Mouse (Mus musculus) Patski (cell line): ENCODE measurements around the gene Tnfrsf4. TPM values are rescaled to one million over a fixed set of nuclear protein-coding genes. Genes with fewer than 3 reads are reported as not detected.

ENCODE experiments used
- ATAC-seq: fragments of 100-300 bp; one replicate; pipeline ENCODE4 v1.8.0; 2021
- CTCF ChIA-PET: fragments of 350-600 bp; sonication (Branson Sonifier 250); formaldehyde crosslinking; loops from one replicate; lab custom pipeline; 2022; ENCODE audit warnings: inconsistent platforms; lab: Charles Lee
- POLR2A ChIA-PET: fragments of 350-600 bp; sonication (Branson Sonifier 250); formaldehyde crosslinking; loops from one replicate; lab custom pipeline; 2022; ENCODE audit warnings: antibody characterized with exemption, inconsistent platforms; lab: Charles Lee
- DNase-seq: peaks from one replicate; pipeline ENCODE4 v3.0.0-alpha.2; 2011; ENCODE audit warnings: low read depth, low spot score
- H3K27me3 ChIP-seq: fragments of 371-371 bp; one replicate; pipeline ENCODE4 v1.5.1; 2021
- CTCF ChIP-seq: fragments of 100-300 bp; IDR thresholded peaks from one replicate; pipeline ENCODE4 v1.5.1; 2021
- in situ Hi-C: fragments of 300-500 bp; cut with MboI; formaldehyde crosslinking; loops from 3 replicates; pipeline ENCODE4 v1.11.1; 2018; ENCODE audit warnings: low pct_unique_long_range_greater_than_20kb, mixed read lengths
- polyA plus RNA-seq: library from polyadenylated mRNA; unstranded; gene quantifications from one replicate; pipeline ENCODE4 v1.2.3, GENCODE M21; 2021

Tnfrsf4 gene
- polyA plus RNA-seq, 1 experiment from 2014 or later = 0.36 TPM

- no peaks in the 10 kb centered on the region for H3K27me3 ChIP-seq
- DNase-seq (no peak), ATAC-seq (no peak)
- ChIA-PET CTCF (no interaction called here), POLR2A (no interaction called here)
- TF ChIP-seq CTCF = no peak
- in situ Hi-C loops = no loop called here
These were observed 31.1 kb downstream of the Tnfrsf4 start for GRCm38 (mm10) chr4:156044754-156045153.

GRCm38 (mm10) chr4:156049779-156050178, 36.1 kb downstream of the Tnfrsf4 start:
- H3K27me3 ChIP-seq = no peaks in the 10 kb centered on the region
- in situ Hi-C loops = no loop called here
- CTCF ChIA-PET = interaction anchor here (1.0 to 1.3 kb wide), 2 partner anchors 8 to 17 kb away, joined by 3 to 4 read pairs; no protein-coding TSS in a partner anchor
- DNase-seq (no peak), ATAC-seq (no peak)
- POLR2A ChIA-PET = no interaction called here
- no peak for TF ChIP-seq CTCF

GRCm38 (mm10) chr4:156050391-156050980, 36.8 kb downstream of the Tnfrsf4 start:
- ChIA-PET CTCF (no interaction called here), POLR2A (interaction anchor here (0.6 kb wide), 1 partner anchor 60 kb away, joined by 5 read pairs; no protein-coding TSS in a partner anchor)
- no peak for TF ChIP-seq CTCF
- in situ Hi-C loops = no loop called here
- no peaks in the 10 kb centered on the region for H3K27me3 ChIP-seq
- ATAC-seq (no peak), DNase-seq (no peak)

- TF ChIP-seq CTCF = no peak
- in situ Hi-C loops = no loop called here
- ChIA-PET CTCF (no interaction called here), POLR2A (interaction anchor here (0.6 kb wide), 1 partner anchor 56 kb away, joined by 4 read pairs; the partner anchor contains the start of gene 9430015G10Rik)
- ATAC-seq = no peak
- no peaks in the 10 kb centered on the region for H3K27me3 ChIP-seq
- DNase-seq = no peak
These were observed 39.5 kb downstream of the Tnfrsf4 start for GRCm38 (mm10) chr4:156053113-156053512.

- no peak for TF ChIP-seq CTCF
- ATAC-seq = no peak
- no peaks in the 10 kb centered on the region for H3K27me3 ChIP-seq
- no peak for DNase-seq
- ChIA-PET CTCF (no interaction called here), POLR2A (no interaction called here)
- in situ Hi-C loops = no loop called here
These were observed 40.5 kb downstream of the Tnfrsf4 start for GRCm38 (mm10) chr4:156054130-156054529.

- in situ Hi-C loops = no loop called here
- POLR2A ChIA-PET = no interaction called here
- H3K27me3 ChIP-seq = no peaks in the 10 kb centered on the region
- DNase-seq (no peak), ATAC-seq (no peak)
- no peak for TF ChIP-seq CTCF
- CTCF ChIA-PET = no interaction called here
These were observed 41.0 kb downstream of the Tnfrsf4 start for GRCm38 (mm10) chr4:156054606-156055005.

GRCm38 (mm10) chr4:156055173-156055572, 41.5 kb downstream of the Tnfrsf4 start:
- ChIA-PET CTCF (no interaction called here), POLR2A (no interaction called here)
- no peak for ATAC-seq
- in situ Hi-C loops = no loop called here
- TF ChIP-seq CTCF = no peak
- no peaks in the 10 kb centered on the region for H3K27me3 ChIP-seq
- no peak for DNase-seq

GRCm38 (mm10) chr4:156057702-156058101, 44.1 kb downstream of the Tnfrsf4 start:
- no peak for DNase-seq
- in situ Hi-C loops = no loop called here
- ATAC-seq = no peak
- no peaks in the 10 kb centered on the region for H3K27me3 ChIP-seq
- ChIA-PET POLR2A (no interaction called here), CTCF (interaction anchor here (1.3 kb wide), 1 partner anchor 8 kb away, joined by 3 read pairs; no protein-coding TSS in a partner anchor)
- no peak for TF ChIP-seq CTCF

GRCm38 (mm10) chr4:156058826-156059225, 45.2 kb downstream of the Tnfrsf4 start:
- no peaks in the 10 kb centered on the region for H3K27me3 ChIP-seq
- ATAC-seq = no peak
- TF ChIP-seq CTCF = no peak
- ChIA-PET POLR2A (no interaction called here), CTCF (interaction anchor here (1.3 kb wide), 1 partner anchor 9 kb away, joined by 3 read pairs; no protein-coding TSS in a partner anchor)
- no peak for DNase-seq
- in situ Hi-C loops = no loop called here

- in situ Hi-C loops = no loop called here
- CTCF ChIA-PET = no interaction called here
- H3K27me3 ChIP-seq = no peaks in the 10 kb centered on the region
- DNase-seq (no peak), ATAC-seq (no peak)
- POLR2A ChIA-PET = no interaction called here
- TF ChIP-seq CTCF = no peak
These were observed 45.6 kb downstream of the Tnfrsf4 start, which contains the start of gene Ttll10 for GRCm38 (mm10) chr4:156059261-156059660. Gene Ttll10 (minus strand): TSS chr4:156059414.

GRCm38 (mm10) chr4:156059713-156060112, 46.1 kb downstream of the Tnfrsf4 start:
- H3K27me3 ChIP-seq = no peaks in the 10 kb centered on the region
- in situ Hi-C loops = no loop called here
- no peak for DNase-seq
- ChIA-PET POLR2A (no interaction called here), CTCF (no interaction called here)
- no peak for TF ChIP-seq CTCF
- ATAC-seq = no peak
